Mouse (Mus musculus): ENCODE measurements around the gene Ovch2. TPM values are rescaled to one million over a fixed set of nuclear protein-coding genes. Genes with fewer than 3 reads are reported as not detected.
A peak's percentile ranks its signal among the peaks of the same experiment; 100 is the strongest.

Ovch2 gene
- total RNA-seq, 2 experiments from 2014 or later = not detected

DNA sequence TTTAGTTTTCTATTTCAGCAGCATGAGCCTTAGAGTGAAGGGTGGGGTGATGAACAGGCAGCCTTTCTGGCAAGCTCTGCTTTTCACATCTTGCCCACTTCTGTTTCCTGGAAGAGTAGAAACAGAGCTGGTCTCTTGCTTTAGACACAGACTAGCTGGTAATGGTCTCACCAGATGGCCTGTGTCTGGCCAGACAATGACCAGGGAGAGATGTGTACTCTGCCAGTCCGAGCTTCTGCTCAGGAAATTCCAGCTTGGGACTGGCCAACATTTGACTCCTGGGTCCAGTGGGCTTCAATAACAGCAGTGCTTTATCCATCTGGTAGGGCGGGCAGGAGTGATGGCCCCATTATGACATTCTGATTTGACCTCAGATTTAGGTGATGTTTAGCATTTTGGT is 55.9 kb downstream of the Ovch2 start:
- DNase-seq (ENCODE audit: low spot score in 2 of 2) = no peak

DNA sequence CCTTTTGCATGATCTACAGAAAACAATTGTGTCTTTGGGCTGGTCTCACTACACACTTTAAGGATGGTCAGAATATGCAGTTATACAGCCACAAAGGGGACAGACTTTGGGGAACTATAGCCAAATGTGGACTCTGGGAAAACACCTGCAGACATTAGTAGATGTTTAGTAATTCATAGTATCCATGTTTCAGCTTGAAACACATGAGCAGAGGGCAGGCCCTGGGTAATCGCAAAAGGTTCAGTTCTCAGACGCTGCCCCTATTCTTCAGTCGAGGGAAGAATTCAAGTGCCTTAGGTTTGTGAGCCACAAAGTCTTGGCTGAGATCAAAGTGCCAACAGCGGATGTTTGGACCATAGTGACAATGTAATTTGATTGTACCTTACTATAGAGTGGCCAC is 56.6 kb downstream of the Ovch2 start:
- no peak for DNase-seq (ENCODE audit: low spot score in 2 of 2)

DNA sequence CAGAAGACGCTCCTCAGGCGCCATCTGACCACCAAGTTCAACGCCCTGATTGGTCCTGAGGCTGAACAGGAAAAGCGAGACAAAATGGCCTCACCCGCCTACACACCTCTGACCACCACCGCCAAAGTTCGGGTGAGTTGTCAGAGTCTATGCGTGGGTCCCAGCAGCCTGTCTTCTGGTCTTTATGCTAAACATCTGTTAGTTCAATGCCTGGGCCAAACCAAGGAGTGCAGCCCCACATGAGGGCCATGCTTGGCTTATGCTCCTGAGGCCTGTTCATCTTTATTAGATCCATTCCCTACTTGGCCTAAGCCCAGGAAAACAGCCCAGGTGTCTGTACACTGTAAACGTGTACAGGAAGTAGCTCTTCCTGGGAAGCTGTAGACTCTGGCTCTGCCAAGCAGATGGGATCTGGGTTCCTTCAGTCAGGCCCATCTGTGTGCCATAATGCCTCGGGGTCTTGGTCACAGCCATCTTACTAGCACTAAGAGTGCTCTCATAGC is 58.0 kb downstream of the Ovch2 start:
- DNase-seq (ENCODE audit: low spot score in 2 of 2) = no peak

DNA sequence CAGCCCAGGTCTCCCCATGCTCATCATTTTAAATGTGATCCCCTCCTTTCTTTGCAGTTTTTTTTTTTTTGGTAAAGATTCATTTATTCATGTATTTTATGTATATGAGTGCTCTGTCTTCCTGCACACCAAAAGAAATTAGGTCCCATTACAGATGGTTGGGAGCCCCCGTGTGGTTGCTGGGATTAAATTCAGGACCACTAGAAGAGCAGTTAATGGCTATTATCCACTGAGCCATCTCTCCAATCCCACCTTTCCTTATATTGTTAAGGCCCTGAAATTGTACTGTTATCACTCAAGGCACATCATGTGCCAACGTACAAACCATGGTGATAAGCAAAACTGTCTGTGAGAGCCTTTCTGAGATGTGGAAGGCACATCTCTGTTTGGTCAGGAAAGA is 62.3 kb downstream of the Ovch2 start:
- DNase-seq (ENCODE audit: low spot score in 2 of 2) = peak in 1 of 2 experiments; percentile 64

DNA sequence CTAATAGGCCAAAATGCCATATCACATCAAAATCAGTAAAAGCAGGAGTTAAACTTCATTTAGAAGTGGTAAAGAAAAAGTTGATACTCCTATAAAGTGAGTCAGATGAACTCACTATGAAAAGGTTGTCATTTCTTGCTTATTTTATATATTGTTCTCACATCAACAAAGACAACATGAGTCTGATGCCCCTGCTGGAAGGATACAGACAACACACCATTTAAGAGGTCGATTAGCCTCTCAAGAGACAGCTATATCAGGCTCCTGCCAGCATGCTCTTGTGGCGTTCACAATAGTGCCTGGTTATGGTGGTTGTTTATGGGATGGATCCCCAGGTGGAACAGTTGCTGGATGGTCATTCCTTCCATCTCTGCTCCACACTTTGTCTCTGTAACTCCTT is 67.8 kb downstream of the Ovch2 start:
- no peak for DNase-seq (ENCODE audit: low spot score in 2 of 2)

Other genes with a start within 250 kb of the Ovch2 start
- 10 to 100 TPM; 15.6 to 18.5 TPM for gene Olfml1, start 233.8 kb downstream of the Ovch2 start, total RNA-seq (2021)
- 1 to 10 TPM; 8.1 to 9.7 TPM for gene Ppfibp2, start 206.0 kb downstream of the Ovch2 start, total RNA-seq (2021)
- not detected for gene 5330417H12Rik, start 176.0 kb downstream of the Ovch2 start, total RNA-seq (2021)
- gene Cyb5r2, start 43.2 kb downstream of the Ovch2 start, total RNA-seq (2021) = under 1 TPM; 0.36 to 0.37 TPM
- gene Olfr467, start 11.1 kb upstream of the Ovch2 start, total RNA-seq (2021) = not detected
- gene Olfr469, start 24.3 kb upstream of the Ovch2 start, total RNA-seq (2021) = not detected
- gene Olfr470, start 46.3 kb upstream of the Ovch2 start, total RNA-seq (2021) = not detected
- gene Olfr472, start 96.7 kb upstream of the Ovch2 start, total RNA-seq (2021) = not detected
- gene Olfr473, start 129.2 kb upstream of the Ovch2 start, total RNA-seq (2021) = not detected
- gene Olfr474, start 153.4 kb upstream of the Ovch2 start, total RNA-seq (2021) = not detected
- gene Olfr476, start 163.6 kb upstream of the Ovch2 start, total RNA-seq (2021) = not detected
- not detected for gene Olfr477, start 185.5 kb upstream of the Ovch2 start, total RNA-seq (2021)
- not detected for gene Olfr478, start 232.8 kb upstream of the Ovch2 start, total RNA-seq (2021)
- not detected for gene Olfr479, start 249.5 kb upstream of the Ovch2 start, total RNA-seq (2021)